Mouse (Mus musculus) brain, embryonic 18.5 days (tissue): ENCODE data around the gene Slc24a3.

ENCODE experiments used
- DNase-seq: peaks from one replicate; pipeline ENCODE4 v3.0.0-alpha.2; 2012; ENCODE audit warnings: low read depth, low spot score

Slc24a3 gene

GRCm38 (mm10) chr2:145536986-145537385 is 369.4 kb downstream of the Slc24a3 start:
- DNase-seq: no peak

- DNase-seq: no peak
These were observed 374.1 kb downstream of the Slc24a3 start for GRCm38 (mm10) chr2:145541695-145542094.

GRCm38 (mm10) chr2:145546071-145546470 is 378.5 kb downstream of the Slc24a3 start:
- no peak for DNase-seq

- no peak for DNase-seq
These were observed 387.2 kb downstream of the Slc24a3 start for GRCm38 (mm10) chr2:145554722-145555252.

GRCm38 (mm10) chr2:145555713-145556112 is 388.2 kb downstream of the Slc24a3 start:
- no peak for DNase-seq

GRCm38 (mm10) chr2:145557361-145557931 is 389.9 kb downstream of the Slc24a3 start:
- DNase-seq: no peak

- no peak for DNase-seq
These were observed 394.9 kb downstream of the Slc24a3 start for GRCm38 (mm10) chr2:145562493-145562892.

- no peak for DNase-seq
These were observed 397.0 kb downstream of the Slc24a3 start for GRCm38 (mm10) chr2:145564596-145564995.

GRCm38 (mm10) chr2:145566904-145567303 is 399.4 kb downstream of the Slc24a3 start:
- no peak for DNase-seq

- no peak for DNase-seq
These were observed 404.4 kb downstream of the Slc24a3 start for GRCm38 (mm10) chr2:145571943-145572342.

GRCm38 (mm10) chr2:145574148-145574547 is 406.6 kb downstream of the Slc24a3 start:
- DNase-seq: no peak

- DNase-seq: no peak
These were observed 415.5 kb downstream of the Slc24a3 start for GRCm38 (mm10) chr2:145583103-145583502.

GRCm38 (mm10) chr2:145585437-145585836 is 417.9 kb downstream of the Slc24a3 start:
- DNase-seq: no peak

GRCm38 (mm10) chr2:145588009-145588737 is 420.6 kb downstream of the Slc24a3 start:
- DNase-seq: peak; percentile 47

- DNase-seq: no peak
These were observed 424.3 kb downstream of the Slc24a3 start for GRCm38 (mm10) chr2:145591881-145592280.

- DNase-seq: no peak
These were observed 426.2 kb downstream of the Slc24a3 start for GRCm38 (mm10) chr2:145593649-145594347.

GRCm38 (mm10) chr2:145597866-145598265 is 430.3 kb downstream of the Slc24a3 start:
- no peak for DNase-seq

GRCm38 (mm10) chr2:145607844-145608243 is 440.3 kb downstream of the Slc24a3 start:
- no peak for DNase-seq

- DNase-seq: no peak
These were observed 443.5 kb downstream of the Slc24a3 start for GRCm38 (mm10) chr2:145610796-145611705.

GRCm38 (mm10) chr2:145612937-145613336 is 445.4 kb downstream of the Slc24a3 start:
- DNase-seq: no peak

- DNase-seq: no peak
These were observed 446.2 kb downstream of the Slc24a3 start for GRCm38 (mm10) chr2:145613705-145614104.
